Mouse (Mus musculus): ENCODE results near the gene Nxf7. TPM values are rescaled to one million over a fixed set of nuclear protein-coding genes. Genes with fewer than 3 reads are reported as not detected.
"Not testable (repeated sequence)": the region's sequence is repeated elsewhere in the genome, so short reads cannot be mapped to it uniquely, and the experiment has no call there.

The Nxf7 gene
- polyA plus RNA-seq, 1 experiment from 2014 or later = not detected

DNA sequence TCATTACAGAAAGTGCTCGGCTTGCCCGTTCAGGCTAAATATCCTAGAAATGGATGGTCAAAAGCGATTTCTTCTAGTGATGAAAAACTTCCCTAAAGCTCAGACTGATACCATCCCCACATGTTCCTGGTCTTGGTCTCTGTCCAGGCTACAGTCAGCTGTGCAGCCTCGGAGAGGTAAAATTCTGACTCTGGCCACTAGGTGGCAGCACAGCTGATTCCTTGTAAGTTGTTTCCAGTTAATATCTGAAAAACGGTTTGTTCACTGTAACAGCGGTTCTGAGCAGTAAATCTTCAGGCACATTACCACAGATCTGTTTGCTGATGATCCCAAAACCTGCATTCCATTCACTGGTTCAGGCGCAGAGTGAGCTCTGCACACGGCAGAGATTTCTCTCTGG lies 38.9 kb downstream of the Nxf7 start:
- not testable (repeated sequence) for H3K27ac ChIP-seq; H3K9me3 ChIP-seq; H3K9ac ChIP-seq; H3K4me3 ChIP-seq; ATAC-seq (replicated peaks); H3K4me1 ChIP-seq; H3K27me3 ChIP-seq (replicated peaks); H3K4me2 ChIP-seq; H3K36me3 ChIP-seq (replicated peaks)
- WGBS = 33% methylated on average over 8 of the region's 8 CpGs

Other genes with a start within 250 kb of the Nxf7 start
- gene Gm5128, start 225.5 kb downstream of the Nxf7 start, polyA plus RNA-seq (2015; fragmentation: Nextera tagmentation; extraction: Ambion mirVana) = not detected in 2 replicates
- gene Gm7903, start 164.9 kb downstream of the Nxf7 start, polyA plus RNA-seq (2015; fragmentation: Nextera tagmentation; extraction: Ambion mirVana) = 0.05 TPM in 1 of 2 replicates, not detected in the other
- gene AV320801, start 104.2 kb downstream of the Nxf7 start, polyA plus RNA-seq (2015; fragmentation: Nextera tagmentation; extraction: Ambion mirVana) = not detected in 2 replicates
- not detected in 2 replicates for gene Prame, start 28.9 kb upstream of the Nxf7 start, polyA plus RNA-seq (2015; fragmentation: Nextera tagmentation; extraction: Ambion mirVana)
- not detected in 2 replicates for gene Tcp11x2, start 95.0 kb upstream of the Nxf7 start, polyA plus RNA-seq (2015; fragmentation: Nextera tagmentation; extraction: Ambion mirVana)
- gene Tmsb15a, start 126.5 kb upstream of the Nxf7 start, polyA plus RNA-seq (2015; fragmentation: Nextera tagmentation; extraction: Ambion mirVana) = not detected in 2 replicates
- 12.5 and 12.8 TPM in 2 replicates for gene Armcx5, start 144.0 kb upstream of the Nxf7 start, polyA plus RNA-seq (2015; fragmentation: Nextera tagmentation; extraction: Ambion mirVana)
- gene Gprasp1, start 144.0 kb upstream of the Nxf7 start, polyA plus RNA-seq (2015; fragmentation: Nextera tagmentation; extraction: Ambion mirVana) = 240 and 271 TPM in 2 replicates
- gene Bhlhb9, start 198.8 kb upstream of the Nxf7 start, polyA plus RNA-seq (2015; fragmentation: Nextera tagmentation; extraction: Ambion mirVana) = 126 and 127 TPM in 2 replicates
- 237 and 254 TPM in 2 replicates for gene Gprasp2, start 240.3 kb upstream of the Nxf7 start, polyA plus RNA-seq (2015; fragmentation: Nextera tagmentation; extraction: Ambion mirVana)

Data from midbrain, embryonic 15.5 days (tissue).